Mouse (Mus musculus) ES-Bruce4 (cell line): ENCODE results near the gene Dcaf6. TPM values are rescaled to one million over a fixed set of nuclear protein-coding genes. Genes with fewer than 3 reads are reported as not detected.

Experiments
- H3K27ac ChIP-seq: 2 replicates; pipeline ENCODE4 v1.5.1; 2012; ENCODE audit warnings: low read length, inconsistent platforms; ENCODE audit not compliant: insufficient read depth
- H3K27me3 ChIP-seq: 2 replicates; pipeline ENCODE4 v1.6.1; 2012; ENCODE audit warnings: mild to moderate bottlenecking, low read length, inconsistent platforms; ENCODE audit not compliant: control insufficient read depth, poor library complexity, insufficient read depth, severe bottlenecking
- H3K36me3 ChIP-seq: 2 replicates; pipeline ENCODE4 v1.6.1; 2012; ENCODE audit warnings: inconsistent platforms, mild to moderate bottlenecking, low read length, moderate library complexity; ENCODE audit not compliant: control insufficient read depth, poor library complexity, insufficient read depth, severe bottlenecking
- H3K4me1 ChIP-seq: one replicate; pipeline ENCODE4 v1.8.1; 2011; ENCODE audit warnings: low read length; ENCODE audit not compliant: control insufficient read depth, insufficient read depth
- H3K4me3 ChIP-seq: 2 replicates; pipeline ENCODE4 v1.5.1; 2011; ENCODE audit warnings: low read depth, mild to moderate bottlenecking, low read length
- H3K9ac ChIP-seq: 2 replicates; pipeline ENCODE4 v1.6.1; 2012; ENCODE audit warnings: low read depth, mild to moderate bottlenecking, inconsistent platforms; ENCODE audit not compliant: poor library complexity, severe bottlenecking
- H3K9me3 ChIP-seq: replicated peaks from 2 replicates; pipeline ENCODE4 v1.6.1; 2012; ENCODE audit warnings: mild to moderate bottlenecking, low read length, inconsistent platforms; ENCODE audit not compliant: control insufficient read depth, poor library complexity, insufficient read depth, severe bottlenecking
- CTCF ChIP-seq: IDR thresholded peaks from one replicate; pipeline ENCODE4 v1.8.1; 2011; ENCODE audit warnings: low read depth, low read length
- EP300 ChIP-seq: IDR thresholded peaks from 2 replicates; pipeline ENCODE4 v1.6.1; 2011; ENCODE audit warnings: low read depth, low read length; ENCODE audit not compliant: insufficient read depth
- POLR2A ChIP-seq: IDR thresholded peaks from one replicate; pipeline ENCODE4 v1.8.1; 2011; ENCODE audit warnings: low read length; ENCODE audit not compliant: insufficient read depth
- polyA plus RNA-seq: library from polyadenylated mRNA; stranded (reverse); fragments of >200 nt; gene quantifications from 2 replicates; pipeline ENCODE4 v1.2.4, GENCODE M21; 2011; ENCODE audit warnings: low read depth; ENCODE audit not compliant: missing spikeins, insufficient read depth, insufficient read length

The Dcaf6 gene
- polyA plus RNA-seq, 1 experiment = 17.6 TPM

DNA sequence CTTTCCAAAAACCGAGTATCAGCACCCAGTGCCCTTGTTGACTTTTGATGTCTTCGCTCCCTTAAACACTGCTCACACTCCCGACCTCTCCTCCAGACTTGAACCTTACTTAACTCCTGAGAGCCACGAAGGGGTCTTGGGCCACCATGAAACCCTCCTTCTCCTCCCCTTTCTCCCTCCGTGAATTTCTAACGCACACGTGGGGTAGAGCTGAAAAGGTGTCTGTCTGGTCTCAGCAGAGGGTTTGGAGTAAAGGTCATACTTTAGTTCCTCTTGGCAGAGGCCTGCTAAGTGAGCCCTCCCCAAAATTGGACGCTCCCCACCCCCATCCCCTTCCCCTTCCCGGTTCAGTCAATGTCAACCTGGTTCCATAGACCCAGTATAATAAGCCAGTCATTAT is 1.4 kb upstream of the Dcaf6 start:
- Histone ChIP-seq H3K27ac (no peak overlapping the region), H3K9ac (peak overlapping the region; percentile 53)
- TF ChIP-seq EP300 (no peak), POLR2A (no peak), CTCF (no peak)

DNA sequence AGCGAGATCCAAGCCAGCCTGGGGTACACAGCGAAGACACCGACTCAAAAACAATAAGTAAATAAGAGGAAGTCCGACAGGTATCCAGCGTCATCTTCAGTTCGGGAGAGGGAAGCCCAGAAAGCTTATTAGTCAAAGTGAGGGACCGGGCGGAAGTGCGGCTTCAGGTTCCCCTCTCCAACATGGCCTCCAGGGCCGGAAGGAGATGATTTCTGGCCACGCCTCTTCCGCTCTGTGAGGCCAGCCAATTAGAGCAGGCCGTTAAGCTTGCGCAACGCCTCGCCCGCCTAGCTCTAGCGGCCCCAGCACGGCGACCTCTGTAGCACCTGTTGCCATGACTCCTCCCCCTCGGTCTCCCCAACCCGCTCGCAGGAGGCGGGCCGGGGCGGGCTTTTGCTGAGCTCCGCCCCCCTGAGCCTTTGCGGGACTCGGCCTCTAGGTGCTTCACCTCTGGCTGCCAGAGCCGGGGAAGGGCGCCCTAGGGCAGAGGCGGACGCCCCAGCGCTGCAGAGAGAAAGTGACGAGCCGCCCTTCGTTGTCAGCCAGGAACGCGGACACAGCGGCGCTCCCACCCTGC is 614 bp upstream of the Dcaf6 start:
- Histone ChIP-seq H3K9me3 (no peaks in the 10 kb centered on the region), H3K4me3 (peak overlapping the region; percentile 97), H3K27me3 (no peaks in the 10 kb centered on the region), H3K4me1 (no peaks in the 10 kb centered on the region), H3K9ac (peak overlapping the region; percentile 77), H3K27ac (0 out of 2 replicates have a peak overlapping the region, but pooled peaks have one; percentile 46), H3K36me3 (no peaks in the 10 kb centered on the region)
- TF ChIP-seq POLR2A = peak; percentile 57
- TF ChIP-seq EP300 = no peak

More for the DNA sequence above, 1.4 kb upstream of the Dcaf6 start:
- Histone ChIP-seq H3K9me3 (no peaks in the 10 kb centered on the region), H3K4me1 (no peaks in the 10 kb centered on the region), H3K36me3 (no peaks in the 10 kb centered on the region), H3K27me3 (no peaks in the 10 kb centered on the region), H3K4me3 (peak overlapping the region; percentile 83)

DNA sequence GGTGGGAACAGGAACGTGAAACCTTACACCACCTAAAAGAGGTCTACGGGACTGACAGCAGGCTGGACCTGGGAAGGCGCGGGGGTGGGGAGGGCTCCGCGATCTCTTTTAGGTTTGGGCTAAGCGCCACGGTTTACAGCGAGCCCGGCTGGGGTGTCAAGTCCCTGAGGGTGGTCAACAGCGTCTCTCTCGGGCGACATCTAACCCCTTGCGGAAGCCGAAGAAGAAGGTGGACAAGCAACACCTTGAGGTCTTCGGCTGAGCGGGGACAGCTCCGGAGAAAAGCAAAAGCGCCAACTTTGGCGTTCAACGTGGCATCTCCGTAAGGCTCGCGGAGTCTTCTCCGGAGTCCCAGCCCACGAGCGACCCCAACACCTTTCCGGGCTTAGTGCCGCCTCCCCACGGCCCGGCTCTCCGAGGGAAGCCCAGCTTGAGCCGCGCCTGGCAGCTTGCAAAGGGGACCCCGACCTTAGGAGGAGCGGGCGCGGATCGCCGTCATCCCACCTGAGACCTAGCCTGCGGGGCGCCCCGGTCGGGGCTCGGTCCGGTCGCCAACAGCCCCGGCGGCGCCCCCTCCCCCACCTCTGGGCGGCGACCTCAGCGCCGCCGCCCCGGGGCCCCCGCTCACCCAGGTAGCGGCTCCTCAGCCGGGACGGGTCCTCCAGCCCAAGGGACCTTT is 633 bp downstream of the Dcaf6 start:
- H3K27me3 ChIP-seq = no peaks in the 10 kb centered on the region
- no peaks in the 10 kb centered on the region for H3K36me3 ChIP-seq
- H3K4me1 ChIP-seq = no peaks in the 10 kb centered on the region
- H3K9me3 ChIP-seq = no peaks in the 10 kb centered on the region
- no peak overlapping the region for H3K27ac ChIP-seq
- TF ChIP-seq POLR2A (no peak), CTCF (no peak), EP300 (no peak)
- H3K9ac ChIP-seq = peak overlapping the region; percentile 77
- peak overlapping the region; percentile 74 for H3K4me3 ChIP-seq

DNA sequence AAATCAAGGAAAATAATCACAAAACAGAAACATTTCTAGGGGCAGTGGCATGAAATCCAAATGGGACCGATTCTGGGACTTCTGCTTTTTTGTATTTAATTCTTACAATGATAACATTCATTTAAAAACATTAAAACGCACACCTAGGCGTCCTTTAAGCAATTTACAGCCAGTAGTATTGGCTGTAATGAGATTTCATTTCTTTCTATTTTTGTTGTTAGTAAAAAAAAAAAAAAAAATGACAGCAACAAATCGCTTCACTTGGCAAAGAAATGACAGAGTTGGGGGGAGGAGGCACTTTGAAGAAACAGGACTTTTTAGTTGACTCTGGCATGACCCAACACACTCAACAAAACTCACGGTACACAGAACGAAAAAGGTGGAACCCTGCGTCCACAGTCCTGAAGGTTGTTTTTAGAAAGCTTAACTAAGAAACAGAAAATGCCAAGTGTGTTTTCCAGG is 1.2 kb downstream of the Dcaf6 start:
- Histone ChIP-seq H3K9me3 (peaks cover 2% of the 10 kb centered on the region; the same call in 1 of the 2 replicates), H3K36me3 (no peaks in the 10 kb centered on the region), H3K27me3 (no peaks in the 10 kb centered on the region), H3K4me3 (peak overlapping the region; percentile 74), H3K9ac (peak overlapping the region; percentile 77), H3K4me1 (no peaks in the 10 kb centered on the region), H3K27ac (no peak overlapping the region)
- TF ChIP-seq POLR2A = no peak
- TF ChIP-seq EP300 = no peak

DNA sequence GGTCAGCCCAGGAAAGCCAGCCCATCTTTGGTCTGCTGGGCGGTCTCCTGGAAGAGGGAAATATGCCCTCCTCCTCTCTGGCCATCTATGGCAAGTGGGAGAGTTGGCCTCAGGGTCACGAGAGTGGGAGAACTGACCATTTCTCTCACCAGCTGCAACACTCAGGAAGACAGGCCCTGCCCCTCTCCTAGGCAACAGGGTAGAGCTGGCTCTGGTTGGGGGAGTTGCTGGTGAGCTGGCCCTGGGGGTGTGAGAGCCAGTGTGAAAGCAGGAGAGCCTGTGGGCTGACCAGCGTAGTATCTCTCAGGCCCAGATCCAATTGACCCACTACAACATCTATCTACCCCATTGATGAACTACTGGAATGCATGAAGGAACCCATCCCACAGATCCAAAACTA is 18.6 kb downstream of the Dcaf6 start:
- TF ChIP-seq POLR2A (no peak), EP300 (no peak), CTCF (no peak)
- Histone ChIP-seq H3K36me3 (no peaks in the 10 kb centered on the region), H3K4me3 (no peak overlapping the region), H3K27ac (no peak overlapping the region), H3K4me1 (no peaks in the 10 kb centered on the region), H3K9ac (no peak overlapping the region), H3K9me3 (no peaks in the 10 kb centered on the region), H3K27me3 (no peaks in the 10 kb centered on the region)

DNA sequence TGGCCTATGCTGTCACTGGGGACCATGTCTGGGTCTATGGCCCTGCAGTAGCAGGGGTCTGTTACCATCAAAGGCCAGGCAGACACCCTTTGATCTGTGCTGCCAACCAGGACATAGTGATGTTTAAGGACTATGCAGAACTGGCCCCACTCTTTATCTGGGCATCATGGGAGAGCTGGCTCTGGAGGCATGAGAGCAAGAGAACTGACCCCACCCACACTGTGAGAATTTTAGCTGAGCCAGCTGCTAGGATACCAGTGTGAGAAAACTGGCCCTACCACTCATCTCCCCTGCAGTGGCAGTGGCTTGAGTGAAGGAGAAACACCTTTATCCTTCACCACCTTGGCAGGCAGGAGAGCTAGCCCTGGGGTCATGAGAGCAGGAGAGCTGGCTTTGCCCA is 19.1 kb downstream of the Dcaf6 start:
- no peak for TF ChIP-seq POLR2A
- H3K27ac ChIP-seq = no peak overlapping the region
- no peak overlapping the region for H3K4me3 ChIP-seq

More for the DNA sequence above, 19.1 kb downstream of the Dcaf6 start:
- no peak overlapping the region for H3K9ac ChIP-seq
- H3K9me3 ChIP-seq = no peaks in the 10 kb centered on the region
- no peaks in the 10 kb centered on the region for H3K4me1 ChIP-seq
- no peaks in the 10 kb centered on the region for H3K27me3 ChIP-seq
- H3K36me3 ChIP-seq = no peaks in the 10 kb centered on the region
